Mouse (Mus musculus): ENCODE results near the gene Elfn1. TPM values are rescaled to one million over a fixed set of nuclear protein-coding genes. Genes with fewer than 3 reads are reported as not detected.

Elfn1 gene
- polyA plus RNA-seq, 1 experiment from 2014 or later, result 0.12 TPM

GRCm38 (mm10) chr5:139948552-139948951 lies 40.8 kb downstream of the Elfn1 start:
- no peak for TF ChIP-seq CTCF (IDR thresholded peaks at IDR 0.05; ENCODE audit: low read depth)
- 79% methylated on average over 4 of the region's 4 CpGs for WGBS
- H3K4me3 ChIP-seq (ENCODE audit: low read depth, low read length), result no peak overlapping the region

GRCm38 (mm10) chr5:139949363-139949762 lies 41.6 kb downstream of the Elfn1 start:
- 61% methylated on average over 8 of the region's 8 CpGs for WGBS
- H3K9me3 ChIP-seq (ENCODE audit: low read depth, low read length), result no peaks in the 10 kb centered on the region
- H3K36me3 ChIP-seq (ENCODE audit: insufficient read depth), result no peaks in the 10 kb centered on the region
- ATAC-seq (ENCODE audit: insufficient read depth) (no peak), DNase-seq (no peak)
- H3K4me1 ChIP-seq (ENCODE audit: insufficient read depth), result no peaks in the 10 kb centered on the region
- H3K9ac ChIP-seq, result no peak overlapping the region
- H3K27me3 ChIP-seq (ENCODE audit: insufficient read depth, low read length), result no peaks in the 10 kb centered on the region
- H3K4me2 ChIP-seq, result no peak overlapping the region
- H3K4me3 ChIP-seq (ENCODE audit: low read depth, low read length), result no peak overlapping the region
- no peak overlapping the region for H3K27ac ChIP-seq (ENCODE audit: low read depth)
- no peak for TF ChIP-seq CTCF (IDR thresholded peaks at IDR 0.05; ENCODE audit: low read depth)

More at GRCm38 (mm10) chr5:139948552-139948951, 40.8 kb downstream of the Elfn1 start:
- no peaks in the 10 kb centered on the region for H3K4me1 ChIP-seq (ENCODE audit: insufficient read depth)
- H3K27ac ChIP-seq (ENCODE audit: low read depth), result no peak overlapping the region
- H3K36me3 ChIP-seq (ENCODE audit: insufficient read depth), result no peaks in the 10 kb centered on the region
- H3K9ac ChIP-seq, result no peak overlapping the region
- no peak for DNase-seq
- no peak overlapping the region for H3K4me2 ChIP-seq
- H3K27me3 ChIP-seq (ENCODE audit: insufficient read depth, low read length), result no peaks in the 10 kb centered on the region
- H3K9me3 ChIP-seq (ENCODE audit: low read depth, low read length), result no peaks in the 10 kb centered on the region
- ATAC-seq (ENCODE audit: insufficient read depth), result no peak

GRCm38 (mm10) chr5:139949975-139950578 lies 42.3 kb downstream of the Elfn1 start:
- no peak for TF ChIP-seq CTCF (IDR thresholded peaks at IDR 0.05; ENCODE audit: low read depth)
- WGBS, result 69% methylated on average over 11 of the region's 11 CpGs

GRCm38 (mm10) chr5:139956859-139957258 lies 49.1 kb downstream of the Elfn1 start:
- Histone ChIP-seq H3K4me2 (peak overlapping the region; percentile 41), H3K4me1 (ENCODE audit: insufficient read depth) (no peaks in the 10 kb centered on the region), H3K36me3 (ENCODE audit: insufficient read depth) (no peaks in the 10 kb centered on the region), H3K4me3 (ENCODE audit: low read depth, low read length) (no peak overlapping the region), H3K9me3 (ENCODE audit: low read depth, low read length) (no peaks in the 10 kb centered on the region), H3K9ac (no peak overlapping the region), H3K27me3 (ENCODE audit: insufficient read depth, low read length) (no peaks in the 10 kb centered on the region), H3K27ac (ENCODE audit: low read depth) (no peak overlapping the region)
- peak; percentile 94 for ATAC-seq (ENCODE audit: insufficient read depth)
- TF ChIP-seq CTCF (IDR thresholded peaks at IDR 0.05; ENCODE audit: low read depth), result no peak; the same call in 1 of the 2 replicates
- WGBS, result 14% methylated on average over 10 of the region's 10 CpGs
- peak; percentile 92 for DNase-seq

More at GRCm38 (mm10) chr5:139949975-139950578, 42.3 kb downstream of the Elfn1 start:
- no peak overlapping the region for H3K4me3 ChIP-seq (ENCODE audit: low read depth, low read length)
- H3K36me3 ChIP-seq (ENCODE audit: insufficient read depth), result no peaks in the 10 kb centered on the region
- no peaks in the 10 kb centered on the region for H3K9me3 ChIP-seq (ENCODE audit: low read depth, low read length)
- no peak overlapping the region for H3K4me2 ChIP-seq
- H3K9ac ChIP-seq, result no peak overlapping the region
- H3K4me1 ChIP-seq (ENCODE audit: insufficient read depth), result no peaks in the 10 kb centered on the region
- DNase-seq (no peak), ATAC-seq (ENCODE audit: insufficient read depth) (no peak)
- no peaks in the 10 kb centered on the region for H3K27me3 ChIP-seq (ENCODE audit: insufficient read depth, low read length)
- no peak overlapping the region for H3K27ac ChIP-seq (ENCODE audit: low read depth)

- DNase-seq (no peak), ATAC-seq (ENCODE audit: insufficient read depth) (no peak)
- Histone ChIP-seq H3K4me2 (no peak overlapping the region), H3K27ac (ENCODE audit: low read depth) (no peak overlapping the region), H3K36me3 (ENCODE audit: insufficient read depth) (no peaks in the 10 kb centered on the region), H3K27me3 (ENCODE audit: insufficient read depth, low read length) (no peaks in the 10 kb centered on the region), H3K9ac (no peak overlapping the region), H3K4me1 (ENCODE audit: insufficient read depth) (no peaks in the 10 kb centered on the region), H3K9me3 (ENCODE audit: low read depth, low read length) (no peaks in the 10 kb centered on the region), H3K4me3 (ENCODE audit: low read depth, low read length) (no peak overlapping the region)
- TF ChIP-seq CTCF (IDR thresholded peaks at IDR 0.05; ENCODE audit: low read depth), result no peak
- 80% methylated on average over 4 of the region's 4 CpGs for WGBS
Observed at GRCm38 (mm10) chr5:139959741-139960140, 52.0 kb downstream of the Elfn1 start.

GRCm38 (mm10) chr5:139964391-139964790 lies 56.6 kb downstream of the Elfn1 start:
- Histone ChIP-seq H3K4me2 (no peak overlapping the region), H3K9ac (no peak overlapping the region), H3K27ac (ENCODE audit: low read depth) (no peak overlapping the region), H3K36me3 (ENCODE audit: insufficient read depth) (no peaks in the 10 kb centered on the region), H3K4me3 (ENCODE audit: low read depth, low read length) (no peak overlapping the region), H3K27me3 (ENCODE audit: insufficient read depth, low read length) (no peaks in the 10 kb centered on the region), H3K4me1 (ENCODE audit: insufficient read depth) (no peaks in the 10 kb centered on the region), H3K9me3 (ENCODE audit: low read depth, low read length) (no peaks in the 10 kb centered on the region)
- TF ChIP-seq CTCF (IDR thresholded peaks at IDR 0.05; ENCODE audit: low read depth), result no peak
- ATAC-seq (ENCODE audit: insufficient read depth), result no peak
- DNase-seq, result peak; percentile 20
- WGBS, result 54% methylated on average over 5 of the region's 5 CpGs

- H3K27me3 ChIP-seq (ENCODE audit: insufficient read depth, low read length), result no peaks in the 10 kb centered on the region
- DNase-seq (peak; percentile 51), ATAC-seq (ENCODE audit: insufficient read depth) (no peak)
- H3K4me3 ChIP-seq (ENCODE audit: low read depth, low read length), result no peak overlapping the region
- WGBS, result 70% methylated on average over 14 of the region's 14 CpGs
- H3K9me3 ChIP-seq (ENCODE audit: low read depth, low read length), result no peaks in the 10 kb centered on the region
- no peaks in the 10 kb centered on the region for H3K4me1 ChIP-seq (ENCODE audit: insufficient read depth)
- H3K9ac ChIP-seq, result no peak overlapping the region
- no peaks in the 10 kb centered on the region for H3K36me3 ChIP-seq (ENCODE audit: insufficient read depth)
- TF ChIP-seq CTCF (IDR thresholded peaks at IDR 0.05; ENCODE audit: low read depth), result no peak
- H3K27ac ChIP-seq (ENCODE audit: low read depth), result no peak overlapping the region
- H3K4me2 ChIP-seq, result no peak overlapping the region
Observed at GRCm38 (mm10) chr5:139965596-139965995, 57.9 kb downstream of the Elfn1 start.
